Mouse (Mus musculus): ENCODE results near the gene Samhd1.

GRCm38 (mm10) chr2:157075685-157076084 is 59.4 kb downstream of the Samhd1 start:
- TF ChIP-seq POLR2A (IDR thresholded peaks at IDR 0.05; ENCODE audit: low read depth, low read length): no peak
- TF ChIP-seq MAX (IDR thresholded peaks at IDR 0.05; ENCODE audit: low read length): no peak
- no peak for TF ChIP-seq CTCF (conservative IDR thresholded peaks at IDR 0.05 in 1 of 2, IDR thresholded peaks at IDR 0.05 in 1 of 2; ENCODE audit: low read depth in 2 of 2, low read length in 2 of 2)
- TF ChIP-seq SIN3A (IDR thresholded peaks at IDR 0.05; ENCODE audit: low read length): no peak
- TF ChIP-seq USF2 (conservative IDR thresholded peaks at IDR 0.05; ENCODE audit: low read depth, low read length): no peak
- TF ChIP-seq POLR2AphosphoS2 (IDR thresholded peaks at IDR 0.05; ENCODE audit: low read depth, low read length): no peak
- TF ChIP-seq JUND (conservative IDR thresholded peaks at IDR 0.05; ENCODE audit: low read depth, low read length): no peak
- no peak for TF ChIP-seq ZC3H11A (IDR thresholded peaks at IDR 0.05; ENCODE audit: low read depth, low read length)

Measured in CH12.LX (cell line).